Mouse (Mus musculus): ENCODE data around the gene Dnah2. TPM values are rescaled to one million over a fixed set of nuclear protein-coding genes. Genes with fewer than 3 reads are reported as not detected.
A peak's percentile ranks its signal among the peaks of the same experiment; 100 is the strongest.
"Not testable (repeated sequence)": the region's sequence is repeated elsewhere in the genome, so short reads cannot be mapped to it uniquely, and the experiment has no call there.

Gene Dnah2
- polyA plus RNA-seq, 2 experiments = 0.01 to 0.03 TPM

DNA sequence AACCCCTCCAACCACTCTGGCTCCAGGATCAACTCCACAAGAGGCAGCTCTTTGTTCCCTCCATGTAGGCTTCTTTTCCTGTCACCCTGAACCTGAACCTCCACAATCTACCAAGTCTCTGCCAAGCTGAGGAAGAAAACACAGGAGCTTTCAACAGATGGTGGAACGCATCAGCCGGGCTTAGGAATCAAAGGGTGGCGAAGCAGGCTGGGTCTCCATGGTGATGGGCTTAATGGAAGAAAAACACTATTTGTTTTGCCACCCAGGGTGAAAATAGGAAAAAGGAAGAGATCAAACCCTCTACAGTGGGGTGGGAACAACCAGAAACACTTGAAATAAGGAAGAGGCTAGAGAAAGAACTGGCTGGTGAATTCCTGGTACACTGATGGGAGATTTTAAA, 5.3 kb downstream of the Dnah2 start:
- WGBS (ENCODE audit: insufficient replicate concordance) = 68% methylated on average over 3 of the region's 3 CpGs
- Histone ChIP-seq H3K27me3 (ENCODE audit: control insufficient read depth, insufficient read depth, low read length) (no peaks in the 10 kb centered on the region; the same call in none of the 2 replicates), H3K9me3 (ENCODE audit: control insufficient read depth, low read length) (no peaks in the 10 kb centered on the region), H3K4me1 (replicated peaks; ENCODE audit: control insufficient read depth in 2 of 2, insufficient read depth in 2 of 2, low read length in 1 of 2) (no peaks in the 10 kb centered on the region; a peak in 1 of 4 replicates), H3K4me2 (ENCODE audit: low read depth) (no peak overlapping the region), H3K9ac (replicated peaks) (no peak overlapping the region), H3K27ac (no peak overlapping the region), H3K36me3 (replicated peaks; ENCODE audit: control insufficient read depth, insufficient read depth, low read depth) (no peaks in the 10 kb centered on the region), H3K4me3 (ENCODE audit: insufficient read depth in 1 of 2, low read depth in 2 of 2, low read length in 2 of 2) (no peak overlapping the region)
- DNase-seq (ENCODE audit: low read depth in 3 of 3, low spot score in 3 of 3) = no peak
- TF ChIP-seq EP300 (IDR thresholded peaks at IDR 0.05; ENCODE audit: low read depth) = no peak
- no peak for TF ChIP-seq CTCF (IDR thresholded peaks at IDR 0.05; ENCODE audit: low read depth)
- no peak for ATAC-seq (ENCODE audit: insufficient read depth)

DNA sequence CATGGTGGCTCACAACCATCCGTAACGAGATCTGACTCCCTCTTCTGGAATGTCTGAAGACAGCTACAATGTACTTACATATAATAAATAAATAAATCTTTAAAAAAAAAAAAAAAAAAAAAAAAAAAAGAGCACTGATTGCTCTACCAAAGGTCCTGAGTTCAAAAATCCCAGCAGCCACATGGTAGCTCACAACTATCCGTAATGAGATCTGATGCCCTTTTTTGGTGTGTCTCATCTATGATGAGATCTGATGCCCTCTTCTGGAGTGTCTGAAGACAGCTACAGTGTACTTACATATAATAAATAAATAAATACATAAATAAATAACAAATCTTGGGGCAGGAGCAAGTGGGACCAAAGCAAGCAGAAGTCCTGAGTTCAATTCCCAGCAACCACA, 7.2 kb downstream of the Dnah2 start:
- not testable (repeated sequence) for DNase-seq (ENCODE audit: low read depth in 3 of 3, low spot score in 3 of 3); ATAC-seq (ENCODE audit: insufficient read depth); H3K9me3 ChIP-seq (ENCODE audit: control insufficient read depth, low read length); H3K27ac ChIP-seq; H3K4me1 ChIP-seq (replicated peaks; ENCODE audit: control insufficient read depth in 2 of 2, insufficient read depth in 2 of 2, low read length in 1 of 2); H3K9ac ChIP-seq (replicated peaks); H3K4me2 ChIP-seq (ENCODE audit: low read depth); H3K27me3 ChIP-seq (ENCODE audit: control insufficient read depth, insufficient read depth, low read length); H3K36me3 ChIP-seq (replicated peaks; ENCODE audit: control insufficient read depth, insufficient read depth, low read depth); H3K4me3 ChIP-seq (ENCODE audit: insufficient read depth in 1 of 2, low read depth in 2 of 2, low read length in 2 of 2)
- WGBS (ENCODE audit: insufficient replicate concordance) = 58% methylated on average over 1 of the region's 3 CpGs

DNA sequence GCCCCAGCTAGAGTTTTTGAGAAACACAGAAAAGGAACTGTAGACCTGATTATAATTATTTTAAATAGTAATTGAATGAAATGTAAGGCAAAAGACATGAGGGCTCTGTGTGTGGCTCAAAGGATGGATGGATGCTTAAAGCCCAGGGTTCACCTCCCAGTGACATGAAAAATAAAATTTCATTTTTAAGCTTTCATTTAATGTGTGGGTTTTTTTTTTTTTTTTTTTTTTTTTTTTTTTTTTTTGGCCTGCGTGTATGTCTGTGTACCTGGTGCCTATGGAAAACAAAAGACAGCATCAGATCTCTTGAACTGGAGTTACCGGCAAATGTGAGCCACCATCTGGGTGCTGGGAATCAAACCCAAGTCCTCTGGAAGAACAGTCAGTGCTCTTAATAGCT, 8.2 kb downstream of the Dnah2 start:
- 76% methylated on average over 2 of the region's 2 CpGs for WGBS (ENCODE audit: insufficient replicate concordance)
- no peak for DNase-seq (ENCODE audit: low read depth in 3 of 3, low spot score in 3 of 3)
- Histone ChIP-seq H3K27me3 (ENCODE audit: control insufficient read depth, insufficient read depth, low read length) (no peaks in the 10 kb centered on the region), H3K4me3 (ENCODE audit: insufficient read depth in 1 of 2, low read depth in 2 of 2, low read length in 2 of 2) (no peak overlapping the region), H3K27ac (no peak overlapping the region), H3K9ac (replicated peaks) (no peak overlapping the region), H3K4me2 (ENCODE audit: low read depth) (no peak overlapping the region), H3K4me1 (replicated peaks; ENCODE audit: control insufficient read depth in 2 of 2, insufficient read depth in 2 of 2, low read length in 1 of 2) (peaks cover 0 to 3% of the 10 kb centered on the region in 2 experiments; a peak in 1 of 4 replicates), H3K9me3 (ENCODE audit: control insufficient read depth, low read length) (no peaks in the 10 kb centered on the region), H3K36me3 (replicated peaks; ENCODE audit: control insufficient read depth, insufficient read depth, low read depth) (no peaks in the 10 kb centered on the region)
- no peak for ATAC-seq (ENCODE audit: insufficient read depth)
- no peak for TF ChIP-seq CTCF (IDR thresholded peaks at IDR 0.05; ENCODE audit: low read depth)
- no peak for TF ChIP-seq EP300 (IDR thresholded peaks at IDR 0.05; ENCODE audit: low read depth)

DNA sequence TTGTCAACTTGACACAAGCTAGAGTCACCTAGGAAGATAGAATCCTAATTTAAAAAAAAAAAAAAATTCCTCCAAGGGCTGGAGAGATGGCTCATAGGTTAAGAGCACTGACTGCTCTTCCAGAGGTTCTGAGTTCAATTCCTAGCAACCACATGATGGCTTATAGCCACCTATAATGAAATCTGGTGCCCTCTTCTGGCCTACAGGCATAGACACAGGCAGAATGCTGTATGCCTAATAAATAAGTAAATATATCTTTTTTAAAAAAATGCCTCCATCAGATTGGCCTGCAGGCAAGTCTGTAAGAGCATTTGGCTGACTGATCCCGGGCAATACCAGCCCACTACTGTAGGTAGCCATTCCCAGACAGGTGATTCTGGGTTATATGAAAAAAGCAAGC, 13.9 kb downstream of the Dnah2 start:
- no peaks in the 10 kb centered on the region for H3K27me3 ChIP-seq (ENCODE audit: control insufficient read depth, insufficient read depth, low read length)
- ATAC-seq (ENCODE audit: insufficient read depth) (no peak), DNase-seq (ENCODE audit: low read depth in 3 of 3, low spot score in 3 of 3) (no peak)
- H3K9ac ChIP-seq (replicated peaks) = no peak overlapping the region
- 28% methylated on average over 1 of the region's 1 CpGs for WGBS (ENCODE audit: insufficient replicate concordance)
- H3K9me3 ChIP-seq (ENCODE audit: control insufficient read depth, low read length) = no peaks in the 10 kb centered on the region
- no peak overlapping the region for H3K4me3 ChIP-seq (ENCODE audit: insufficient read depth in 1 of 2, low read depth in 2 of 2, low read length in 2 of 2)
- peaks cover 0 to 3% of the 10 kb centered on the region in 2 experiments; a peak in 1 of 4 replicates for H3K4me1 ChIP-seq (replicated peaks; ENCODE audit: control insufficient read depth in 2 of 2, insufficient read depth in 2 of 2, low read length in 1 of 2)
- TF ChIP-seq EP300 (IDR thresholded peaks at IDR 0.05; ENCODE audit: low read depth) (no peak), CTCF (IDR thresholded peaks at IDR 0.05; ENCODE audit: low read depth) (peak; percentile 32; the same call in 1 of the 2 replicates)
- no peak overlapping the region for H3K4me2 ChIP-seq (ENCODE audit: low read depth)
- no peaks in the 10 kb centered on the region for H3K36me3 ChIP-seq (replicated peaks; ENCODE audit: control insufficient read depth, insufficient read depth, low read depth)
- H3K27ac ChIP-seq = no peak overlapping the region

DNA sequence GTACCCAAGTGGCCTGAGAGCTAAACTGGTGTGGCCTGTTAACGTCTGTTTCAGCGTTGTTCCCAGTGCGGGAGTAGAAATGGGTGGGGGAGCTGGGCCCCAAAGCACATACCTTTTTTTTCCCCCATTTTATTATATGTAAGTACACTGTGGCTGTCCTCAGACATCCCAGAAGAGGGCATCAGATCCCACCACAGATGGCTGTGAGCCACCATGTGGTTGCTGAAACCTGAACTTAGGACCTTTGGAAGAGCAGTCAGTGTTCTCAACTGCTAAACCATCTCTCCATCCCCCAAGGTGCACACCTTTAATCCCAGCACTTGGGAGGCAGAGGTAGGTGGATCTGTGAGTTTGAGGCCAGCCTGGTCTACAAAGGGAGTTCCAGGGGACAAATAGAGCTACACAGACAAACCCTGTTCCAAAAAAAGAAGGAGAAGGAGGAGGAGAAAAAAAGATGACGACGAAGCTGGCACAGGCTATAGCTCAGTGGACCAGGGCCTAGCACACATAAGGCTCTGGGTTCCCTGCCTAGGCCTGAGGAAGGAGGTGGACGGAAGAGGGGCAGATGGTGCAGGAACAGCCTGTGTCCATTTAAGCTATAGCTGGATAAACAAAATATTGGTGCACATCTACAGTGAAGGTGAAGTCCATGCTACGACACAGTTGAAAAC, 16.3 kb downstream of the Dnah2 start:
- H3K27ac ChIP-seq = no peak overlapping the region
- TF ChIP-seq CTCF (IDR thresholded peaks at IDR 0.05; ENCODE audit: low read depth) (peak; percentile 39; the same call in 1 of the 2 replicates), EP300 (IDR thresholded peaks at IDR 0.05; ENCODE audit: low read depth) (no peak)
- H3K4me3 ChIP-seq (ENCODE audit: insufficient read depth in 1 of 2, low read depth in 2 of 2, low read length in 2 of 2) = no peak overlapping the region
- no peak overlapping the region for H3K9ac ChIP-seq (replicated peaks)
- H3K36me3 ChIP-seq (replicated peaks; ENCODE audit: control insufficient read depth, insufficient read depth, low read depth) = no peaks in the 10 kb centered on the region
- H3K9me3 ChIP-seq (ENCODE audit: control insufficient read depth, low read length) = no peaks in the 10 kb centered on the region
- no peak overlapping the region for H3K4me2 ChIP-seq (ENCODE audit: low read depth)
- DNase-seq (ENCODE audit: low read depth in 3 of 3, low spot score in 3 of 3) (no peak), ATAC-seq (ENCODE audit: insufficient read depth) (no peak)
- H3K4me1 ChIP-seq (replicated peaks; ENCODE audit: control insufficient read depth in 2 of 2, insufficient read depth in 2 of 2, low read length in 1 of 2) = no peaks in the 10 kb centered on the region
- 64% methylated on average over 7 of the region's 7 CpGs for WGBS (ENCODE audit: insufficient replicate concordance)
- peaks cover 8% of the 10 kb centered on the region for H3K27me3 ChIP-seq (ENCODE audit: control insufficient read depth, insufficient read depth, low read length)

Measured in liver, embryonic 14.5 days (tissue).